Comparison of ENCODE assay signal across 17 mouse cellular contexts in genomic region chr15:101902171-101903149, GRCm38 (mm10). TPM values are rescaled to one million over a fixed set of nuclear protein-coding genes. Genes with fewer than 3 reads are reported as not detected.
DNase-seq lines count a peak whose midpoint lies in the region; ATAC-seq and TF ChIP-seq lines count a peak whose summit lies in the region.
"Had no signal": no experiment of that assay in that cellular context is flagged by ENCODE, and none has a peak within 500 bp of the region (broad histone marks: within the 10 kb centered on the region; RNA-seq: fewer than 3 reads in every experiment).

No protein-coding gene starts in this region.

- no peaks in the 10 kb centered on the region for H3K4me1 ChIP-seq in kidney, postnatal 0 days (replicated peaks; ENCODE audit: insufficient read depth, low read length)
- no peaks in the 10 kb centered on the region for H3K4me1 ChIP-seq in midbrain, embryonic 14.5 days (ENCODE audit: control insufficient read depth, insufficient read depth, low read length)
- 0 out of 2 replicates have a peak, but pooled peaks cover 4% of the 10 kb centered on the region for H3K4me1 ChIP-seq in midbrain, embryonic 10.5 days
- H3K4me1 ChIP-seq: forebrain, embryonic 12.5 days; heart, embryonic 10.5 days; limb, embryonic 15.5 days; megakaryocyte, embryonic 14.5 days had no signal

- DNase-seq in embryo, embryonic 10 days (ENCODE audit: low spot score) = peak; percentile 9
- DNase-seq in embryo, embryonic 9.5 days (ENCODE audit: extremely low spot score) = no peak
- peak; percentile 47 for DNase-seq in kidney, postnatal 0 days (ENCODE audit: low spot score)
- DNase-seq in kidney, adult 9 months = no peak
- DNase-seq in midbrain, embryonic 14.5 days = peak; percentile 8
- DNase-seq in midbrain, embryonic 10.5 days (ENCODE audit: low spot score) = no peak
- DNase-seq in retina, postnatal 1 day = peak; percentile 30
- DNase-seq in spleen, postnatal 10 days (ENCODE audit: low spot score in 2 of 2) = no peak
- DNase-seq: cerebellum, adult 8-10 months had no signal

- no peak overlapping the region for H3K4me2 ChIP-seq in kidney, postnatal 0 days (ENCODE audit: low read length)
- no peak overlapping the region for H3K4me2 ChIP-seq in midbrain, embryonic 14.5 days (ENCODE audit: low read length)
- H3K4me2 ChIP-seq: embryonic facial prominence, embryonic 13.5 days; forebrain, embryonic 12.5 days; limb, embryonic 15.5 days had no signal

- no peaks in the 10 kb centered on the region for H3K9me3 ChIP-seq in kidney, postnatal 0 days (replicated peaks; ENCODE audit: low read length)
- no peaks in the 10 kb centered on the region for H3K9me3 ChIP-seq in midbrain, embryonic 14.5 days (ENCODE audit: control insufficient read depth, low read length)
- no peaks in the 10 kb centered on the region for H3K9me3 ChIP-seq in midbrain, embryonic 10.5 days (replicated peaks)
- H3K9me3 ChIP-seq: embryonic facial prominence, embryonic 13.5 days; forebrain, embryonic 12.5 days; heart, embryonic 10.5 days; hindbrain, embryonic 10.5 days; limb, embryonic 15.5 days; megakaryocyte, embryonic 14.5 days had no signal

- no peaks in the 10 kb centered on the region for H3K27me3 ChIP-seq in kidney, postnatal 0 days (ENCODE audit: insufficient read depth, low read length)
- H3K27me3 ChIP-seq in midbrain, embryonic 14.5 days (ENCODE audit: control insufficient read depth, insufficient read depth, low read length) = no peaks in the 10 kb centered on the region
- H3K27me3 ChIP-seq in midbrain, embryonic 10.5 days (ENCODE audit: low read depth, poor library complexity, severe bottlenecking) = no peaks in the 10 kb centered on the region
- H3K27me3 ChIP-seq: embryonic facial prominence, embryonic 13.5 days; forebrain, embryonic 12.5 days; limb, embryonic 15.5 days had no signal

- H3K36me3 ChIP-seq in kidney, postnatal 0 days (ENCODE audit: insufficient read depth, low read length) = no peaks in the 10 kb centered on the region
- no peaks in the 10 kb centered on the region for H3K36me3 ChIP-seq in midbrain, embryonic 14.5 days (ENCODE audit: control insufficient read depth, insufficient read depth, low read length)
- H3K36me3 ChIP-seq in midbrain, embryonic 10.5 days = no peaks in the 10 kb centered on the region
- H3K36me3 ChIP-seq: embryonic facial prominence, embryonic 13.5 days; forebrain, embryonic 12.5 days; heart, embryonic 10.5 days; hindbrain, embryonic 10.5 days; limb, embryonic 15.5 days had no signal

- H3K27ac ChIP-seq in kidney, postnatal 0 days = no peak overlapping the region
- no peak overlapping the region for H3K27ac ChIP-seq in midbrain, embryonic 14.5 days (replicated peaks; ENCODE audit: low read depth, low read length)
- H3K27ac ChIP-seq in midbrain, embryonic 10.5 days (replicated peaks) = no peak overlapping the region
- H3K27ac ChIP-seq: embryonic facial prominence, embryonic 13.5 days; forebrain, embryonic 12.5 days; heart, embryonic 10.5 days; hindbrain, embryonic 10.5 days; left cerebral cortex, adult 2 months; limb, embryonic 15.5 days had no signal

- no peak for ATAC-seq in kidney, postnatal 0 days (replicated peaks; ENCODE audit: low FRiP score, low read depth)
- ATAC-seq in midbrain, embryonic 14.5 days (ENCODE audit: low FRiP score, low TSS enrichment) = no peak

- no peak overlapping the region for H3K9ac ChIP-seq in kidney, postnatal 0 days (ENCODE audit: low read depth, low read length)
- no peak overlapping the region for H3K9ac ChIP-seq in midbrain, embryonic 14.5 days (replicated peaks; ENCODE audit: low read length)
- H3K9ac ChIP-seq: embryonic facial prominence, embryonic 13.5 days; forebrain, embryonic 12.5 days; limb, embryonic 15.5 days had no signal

- 40% methylated on average over 12 of the region's 12 CpGs for WGBS in kidney, postnatal 0 days
- 52% methylated on average over 12 of the region's 12 CpGs for WGBS in midbrain, embryonic 14.5 days
- WGBS in midbrain, embryonic 10.5 days = 67% methylated on average over 12 of the region's 12 CpGs

- no peak overlapping the region for H3K4me3 ChIP-seq in kidney, postnatal 0 days (replicated peaks; ENCODE audit: low read depth, low read length)
- no peak overlapping the region for H3K4me3 ChIP-seq in midbrain, embryonic 14.5 days (replicated peaks; ENCODE audit: low read depth, low read length)
- no peak overlapping the region for H3K4me3 ChIP-seq in midbrain, embryonic 10.5 days
- H3K4me3 ChIP-seq: embryonic facial prominence, embryonic 13.5 days; forebrain, embryonic 12.5 days; heart, embryonic 10.5 days; hindbrain, embryonic 10.5 days; left cerebral cortex, adult 2 months; limb, embryonic 15.5 days; megakaryocyte, embryonic 14.5 days had no signal

- TF ChIP-seq CTCF in kidney, postnatal 0 days (IDR thresholded peaks at IDR 0.05; ENCODE audit: low read depth) = peak; percentile 62; the same call in 1 of the 2 replicates

RNA-seq across cellular contexts. Expression of gene Krt76, which starts 9.7 kb away (rescaled TPM):
- polyA plus RNA-seq in kidney, postnatal 0 days (2015; fragmentation: Nextera tagmentation; extraction: Ambion mirVana) = not detected in 2 replicates
- not detected in 2 replicates for polyA plus RNA-seq in midbrain, embryonic 14.5 days (2014; fragmentation: Nextera tagmentation; extraction: Ambion mirVana)
- polyA plus RNA-seq in midbrain, embryonic 10.5 days (2016; fragmentation: Nextera tagmentation; extraction: Ambion mirVana) = not detected in 2 replicates
- polyA plus RNA-seq: forebrain, embryonic 12.5 days; heart, embryonic 10.5 days; hindbrain, embryonic 10.5 days had no signal

RNA-seq across cellular contexts. Expression of gene Krt4, which starts 22.1 kb away (rescaled TPM):
- 0.46 and 0.93 TPM in 2 replicates for polyA plus RNA-seq in kidney, postnatal 0 days (2015; fragmentation: Nextera tagmentation; extraction: Ambion mirVana)
- not detected in 2 replicates for polyA plus RNA-seq in midbrain, embryonic 14.5 days (2014; fragmentation: Nextera tagmentation; extraction: Ambion mirVana)
- polyA plus RNA-seq in midbrain, embryonic 10.5 days (2016; fragmentation: Nextera tagmentation; extraction: Ambion mirVana) = not detected in 2 replicates
- polyA plus RNA-seq: forebrain, embryonic 12.5 days; heart, embryonic 10.5 days; hindbrain, embryonic 10.5 days had no signal

RNA-seq across cellular contexts. Expression of gene Krt77, which starts 33.0 kb away (rescaled TPM):
- not detected in 2 replicates for polyA plus RNA-seq in kidney, postnatal 0 days (2015; fragmentation: Nextera tagmentation; extraction: Ambion mirVana)
- 0.07 and 0.42 TPM in 2 replicates for polyA plus RNA-seq in midbrain, embryonic 14.5 days (2014; fragmentation: Nextera tagmentation; extraction: Ambion mirVana)
- polyA plus RNA-seq in midbrain, embryonic 10.5 days (2016; fragmentation: Nextera tagmentation; extraction: Ambion mirVana) = not detected in 2 replicates
- polyA plus RNA-seq: forebrain, embryonic 12.5 days; hindbrain, embryonic 10.5 days; large intestine, adult 2 months had no signal

RNA-seq across cellular contexts. Expression of gene Krt79, which starts 37.7 kb away (rescaled TPM):
- polyA plus RNA-seq in kidney, postnatal 0 days (2015; fragmentation: Nextera tagmentation; extraction: Ambion mirVana) = 0.08 and 0.29 TPM in 2 replicates
- polyA plus RNA-seq in midbrain, embryonic 14.5 days (2014; fragmentation: Nextera tagmentation; extraction: Ambion mirVana) = 0.45 and 0.69 TPM in 2 replicates
- 0.07 and 0.20 TPM in 2 replicates for polyA plus RNA-seq in midbrain, embryonic 10.5 days (2016; fragmentation: Nextera tagmentation; extraction: Ambion mirVana)

RNA-seq across cellular contexts. Expression of gene Krt78, which starts 51.6 kb away (rescaled TPM):
- 0.07 TPM in 1 of 2 replicates, not detected in the other for polyA plus RNA-seq in kidney, postnatal 0 days (2015; fragmentation: Nextera tagmentation; extraction: Ambion mirVana)
- polyA plus RNA-seq in midbrain, embryonic 14.5 days (2014; fragmentation: Nextera tagmentation; extraction: Ambion mirVana) = not detected in 2 replicates
- not detected in 2 replicates for polyA plus RNA-seq in midbrain, embryonic 10.5 days (2016; fragmentation: Nextera tagmentation; extraction: Ambion mirVana)
- polyA plus RNA-seq: forebrain, embryonic 12.5 days; heart, embryonic 10.5 days; hindbrain, embryonic 10.5 days had no signal

Comparison
In these comparisons a context has a peak if more than half of its experiments do, and no peak if none do; other contexts are left out.
1. DNase-seq: peak in embryo, embryonic 10 days (single experiment), kidney, postnatal 0 days (single experiment), midbrain, embryonic 14.5 days (single experiment) and retina, postnatal 1 day (single experiment); none in embryo, embryonic 9.5 days (single experiment), kidney, adult 9 months (single experiment), midbrain, embryonic 10.5 days (single experiment) and spleen, postnatal 10 days (0 of 2).